Mouse (Mus musculus) forebrain, postnatal 0 days (tissue): ENCODE data around the gene Cnr2. TPM values are rescaled to one million over a fixed set of nuclear protein-coding genes. Genes with fewer than 3 reads are reported as not detected.

Experiments used
- ATAC-seq: fragments of 200-750 bp; cut with Nextera tagmentation; 2 replicates; pipeline ENCODE4 v1.8.0; 2017; ENCODE audit warnings: mild to moderate bottlenecking, moderate library complexity
- DNase-seq: peaks from one replicate; pipeline ENCODE4 v3.0.0-alpha.2; 2015
- H3K27ac ChIP-seq: fragments of 300-500 bp; sonication (generic); 2 replicates; pipeline ENCODE4 v1.5.1; 2014; ENCODE audit warnings: low read depth, mild to moderate bottlenecking, antibody characterized with exemption, low read length, moderate library complexity, mixed read lengths
- H3K27me3 ChIP-seq: fragments of 300-500 bp; sonication (generic); 2 replicates; pipeline ENCODE4 v1.6.1; 2014; ENCODE audit warnings: mild to moderate bottlenecking, low read length, mixed read lengths; ENCODE audit not compliant: insufficient read depth
- H3K36me3 ChIP-seq: fragments of 300-500 bp; sonication (generic); 2 replicates; pipeline ENCODE4 v1.6.1; 2014; ENCODE audit warnings: mild to moderate bottlenecking, moderate library complexity; ENCODE audit not compliant: insufficient read depth
- H3K4me1 ChIP-seq: fragments of 300-500 bp; sonication (generic); 2 replicates; pipeline ENCODE4 v1.6.1; 2014; ENCODE audit warnings: antibody characterized with exemption; ENCODE audit not compliant: insufficient read depth
- H3K4me2 ChIP-seq: fragments of 300-500 bp; sonication (generic); 2 replicates; pipeline ENCODE4 v1.6.1; 2014; ENCODE audit warnings: low read depth, mild to moderate bottlenecking, moderate library complexity
- H3K4me3 ChIP-seq: fragments of 300-500 bp; sonication (generic); 2 replicates; pipeline ENCODE4 v1.5.1; 2014; ENCODE audit warnings: low read depth, low read length, mixed read lengths
- H3K9ac ChIP-seq: fragments of 300-500 bp; sonication (generic); 2 replicates; pipeline ENCODE4 v1.6.1; 2014; ENCODE audit warnings: mild to moderate bottlenecking
- H3K9me3 ChIP-seq: fragments of 300-500 bp; sonication (generic); 2 replicates; pipeline ENCODE4 v1.6.1; 2016; ENCODE audit warnings: low read length
- CTCF ChIP-seq: sonication (generic); IDR thresholded peaks from 2 replicates; pipeline ENCODE4 v1.5.1; 2016; ENCODE audit warnings: antibody characterized with exemption, control low read depth, low read depth
- WGBS: fragments of 180-500 bp; shearing (Covaris S2); extraction: QIAGEN DNeasy Blood & Tissue Kit; methylation state at CpG from one replicate; pipeline ENCODE4 v1.1.7; 2014; 5-methylcytosine and 5-hydroxymethylcytosine counted together
- polyA plus RNA-seq: library from polyadenylated mRNA; unstranded; fragments of >200 nt; fragmentation: Nextera tagmentation; extraction: Ambion mirVana; gene quantifications from 2 replicates; pipeline ENCODE4 v1.2.1, GENCODE M21; 2015
- total RNA-seq: library from RNA; depleted of rRNA; stranded (reverse); fragments of >200 nt; gene quantifications from 2 replicates; pipeline ENCODE4 v1.2.3, GENCODE M21; 2014

The Cnr2 gene
- total and polyA plus RNA-seq, 2 experiments from 2014 or later = 0.17 to 0.24 TPM

DNA sequence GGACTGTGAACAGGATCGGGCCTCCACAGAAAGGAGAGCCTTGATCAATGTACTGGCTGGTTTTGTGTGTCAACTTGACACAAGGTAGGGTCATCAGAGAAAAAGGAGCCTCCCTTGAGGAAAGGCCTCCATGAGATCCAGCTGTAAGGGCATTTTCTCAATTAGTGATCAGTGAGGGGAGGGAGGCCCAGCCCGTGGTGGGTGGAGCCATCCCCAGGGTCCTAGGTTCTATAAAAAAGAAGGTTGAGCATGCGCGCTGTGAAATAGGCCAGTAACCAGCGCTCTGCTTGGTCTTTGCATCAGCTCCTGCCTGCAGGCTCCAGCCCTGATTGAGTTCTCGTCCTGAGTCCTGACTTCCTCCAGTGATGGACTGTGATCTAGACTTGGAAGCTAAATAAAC lies 10.7 kb upstream of the Cnr2 start:
- no peak for TF ChIP-seq CTCF
- H3K4me2 ChIP-seq = no peak overlapping the region
- 50% methylated on average over 6 of the region's 6 CpGs for WGBS
- ATAC-seq (no peak), DNase-seq (no peak)
- H3K36me3 ChIP-seq = no peaks in the 10 kb centered on the region
- H3K4me1 ChIP-seq = no peaks in the 10 kb centered on the region
- no peaks in the 10 kb centered on the region for H3K9me3 ChIP-seq
- no peak overlapping the region for H3K4me3 ChIP-seq
- H3K27ac ChIP-seq = no peak overlapping the region
- H3K27me3 ChIP-seq = no peaks in the 10 kb centered on the region
- no peak overlapping the region for H3K9ac ChIP-seq

DNA sequence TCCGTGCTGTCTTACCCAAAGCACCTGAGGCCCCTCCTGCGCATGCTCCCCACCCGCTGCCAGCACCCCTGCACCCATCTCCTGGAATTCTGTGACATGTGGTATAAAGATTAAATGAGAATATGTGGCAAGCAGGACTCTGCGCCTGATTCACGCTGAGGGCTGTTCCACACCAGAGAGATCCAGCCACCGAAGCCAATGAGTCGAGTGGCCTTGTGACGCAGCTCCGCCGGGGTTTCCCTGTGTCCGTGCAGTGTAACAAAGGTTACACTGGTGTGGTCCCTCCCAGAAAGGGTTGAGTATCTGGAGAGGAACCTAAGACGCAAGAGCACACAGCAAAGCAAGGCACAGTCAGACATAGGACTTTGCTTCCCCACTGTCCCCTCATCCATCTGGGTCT lies 9.5 kb upstream of the Cnr2 start:
- Histone ChIP-seq H3K27ac (no peak overlapping the region), H3K4me3 (no peak overlapping the region), H3K9ac (no peak overlapping the region), H3K36me3 (no peaks in the 10 kb centered on the region), H3K27me3 (no peaks in the 10 kb centered on the region), H3K4me1 (no peaks in the 10 kb centered on the region), H3K9me3 (no peaks in the 10 kb centered on the region), H3K4me2 (no peak overlapping the region)
- no peak for TF ChIP-seq CTCF
- DNase-seq (no peak), ATAC-seq (no peak)
- 95% methylated on average over 12 of the region's 12 CpGs for WGBS

DNA sequence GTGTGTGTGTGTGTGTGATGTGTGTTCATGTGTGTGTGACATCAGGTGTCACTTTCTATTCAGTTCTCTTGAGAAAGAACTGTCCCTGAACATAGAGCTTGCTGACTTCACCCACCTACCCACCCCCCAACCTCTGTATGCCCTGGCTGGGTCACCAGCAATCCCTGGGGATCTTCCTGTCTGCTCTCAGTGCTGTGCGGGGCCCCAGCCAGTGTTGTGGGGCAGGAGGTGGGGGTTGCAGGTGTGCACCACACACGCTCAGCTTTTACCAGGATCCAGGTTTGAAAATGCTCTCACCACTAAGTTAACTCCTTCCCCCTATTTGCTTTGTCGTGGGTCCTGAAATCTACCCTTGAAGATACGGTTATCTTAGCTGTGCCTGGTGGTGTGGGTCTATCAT lies 9.0 kb upstream of the Cnr2 start:
- TF ChIP-seq CTCF = no peak
- 91% methylated on average over 4 of the region's 4 CpGs for WGBS
- no peak overlapping the region for H3K9ac ChIP-seq
- no peaks in the 10 kb centered on the region for H3K36me3 ChIP-seq
- ATAC-seq (no peak), DNase-seq (no peak)
- H3K4me2 ChIP-seq = no peak overlapping the region
- no peaks in the 10 kb centered on the region for H3K4me1 ChIP-seq
- H3K27me3 ChIP-seq = no peaks in the 10 kb centered on the region
- no peak overlapping the region for H3K4me3 ChIP-seq
- no peak overlapping the region for H3K27ac ChIP-seq
- H3K9me3 ChIP-seq = no peaks in the 10 kb centered on the region

DNA sequence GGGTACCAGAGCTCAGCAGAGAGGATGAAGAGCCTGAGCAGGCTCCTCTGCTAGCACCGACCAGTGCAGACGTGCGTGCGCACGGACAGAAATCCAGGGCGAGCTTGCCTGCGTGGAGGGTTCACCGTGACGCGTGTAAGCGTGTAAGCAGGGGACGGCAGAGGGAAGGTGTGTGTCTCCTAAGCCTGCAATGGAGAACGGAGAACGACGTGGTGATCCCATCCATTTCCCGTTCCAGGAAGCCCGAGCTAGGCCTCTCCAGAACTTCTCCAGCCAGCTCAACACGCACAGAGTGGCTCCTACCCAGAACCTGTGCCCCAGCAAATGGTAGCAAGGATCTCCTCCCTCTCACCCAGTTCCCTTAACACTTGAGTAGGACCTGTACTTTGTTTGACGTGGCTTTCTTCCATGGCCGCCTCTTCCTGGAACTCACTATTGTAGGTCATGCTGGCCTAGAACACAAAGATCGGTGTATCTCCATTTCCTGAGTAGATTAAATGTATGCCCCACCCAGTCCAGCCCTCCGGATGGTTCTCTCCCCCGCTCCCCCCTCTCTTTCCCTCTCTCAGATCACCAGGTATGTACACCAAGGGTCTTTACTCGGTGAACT lies 6.6 kb upstream of the Cnr2 start:
- Histone ChIP-seq H3K4me2 (no peak overlapping the region), H3K9ac (no peak overlapping the region), H3K4me1 (no peaks in the 10 kb centered on the region), H3K9me3 (no peaks in the 10 kb centered on the region), H3K4me3 (no peak overlapping the region), H3K36me3 (no peaks in the 10 kb centered on the region), H3K27me3 (no peaks in the 10 kb centered on the region), H3K27ac (no peak overlapping the region)
- no peak for DNase-seq
- no peak for TF ChIP-seq CTCF
- 94% methylated on average over 24 of the region's 24 CpGs for WGBS
- no peak for ATAC-seq

DNA sequence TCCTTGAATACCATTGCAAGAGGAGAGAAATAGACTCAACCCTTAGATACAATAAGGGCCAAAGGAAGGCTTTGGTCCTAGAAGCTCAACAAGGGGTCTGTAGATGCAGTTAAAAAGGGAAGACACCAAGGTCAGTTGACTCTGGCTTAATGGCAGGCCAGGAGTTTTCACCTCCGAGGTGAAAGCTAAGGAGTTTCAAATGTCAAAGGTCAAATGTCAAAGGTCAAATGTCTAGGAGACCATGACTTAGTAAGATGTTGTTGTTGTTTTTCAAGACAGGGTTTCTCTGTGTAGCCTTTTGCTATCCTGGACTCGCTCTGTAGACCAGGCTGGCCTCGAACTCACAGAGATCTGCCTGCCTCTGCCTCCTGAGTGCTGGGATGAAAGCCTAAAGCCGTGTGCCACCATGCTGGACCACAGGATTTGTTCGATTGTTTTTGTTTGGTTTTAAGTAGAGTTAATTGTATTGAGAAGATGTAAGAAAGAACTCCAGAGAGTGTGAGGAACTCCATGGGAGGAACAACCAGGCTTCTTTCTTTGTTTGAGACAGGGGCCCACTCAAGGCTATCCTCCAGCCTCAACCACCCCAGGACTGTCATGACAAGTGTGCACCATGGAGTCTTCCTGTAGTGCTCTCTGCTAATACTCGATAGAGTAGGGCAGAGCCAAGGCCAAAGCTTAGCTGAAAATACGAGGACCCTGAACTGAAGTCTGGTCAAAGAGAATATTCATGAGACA lies 5.9 kb upstream of the Cnr2 start:
- Histone ChIP-seq H3K36me3 (no peaks in the 10 kb centered on the region), H3K9me3 (no peaks in the 10 kb centered on the region), H3K4me1 (no peaks in the 10 kb centered on the region), H3K27ac (no peak overlapping the region), H3K4me2 (no peak overlapping the region), H3K27me3 (no peaks in the 10 kb centered on the region), H3K4me3 (no peak overlapping the region), H3K9ac (no peak overlapping the region)
- DNase-seq (no peak), ATAC-seq (no peak)
- TF ChIP-seq CTCF = no peak
- 86% methylated on average over 7 of the region's 7 CpGs for WGBS

DNA sequence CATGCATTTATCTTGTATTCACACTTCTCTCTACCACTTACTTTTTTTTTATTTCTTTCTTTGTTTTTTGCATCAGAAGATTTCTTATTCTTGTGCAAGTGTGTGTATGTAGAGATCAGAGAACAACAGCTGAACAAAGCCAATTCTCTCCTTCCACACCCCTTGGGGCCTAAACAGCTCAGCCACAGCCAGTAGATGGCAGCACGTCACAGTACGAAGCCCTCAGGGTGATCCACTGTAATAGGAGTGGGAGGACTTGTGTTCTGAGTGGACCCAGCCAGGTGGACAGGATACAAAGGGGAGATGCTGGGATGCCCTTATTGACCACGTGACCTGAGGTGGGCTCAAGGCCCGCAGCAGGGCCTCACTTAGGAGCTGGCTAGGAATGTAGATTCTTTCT lies 5.3 kb upstream of the Cnr2 start:
- Histone ChIP-seq H3K4me2 (no peak overlapping the region), H3K9ac (no peak overlapping the region), H3K4me1 (no peaks in the 10 kb centered on the region), H3K9me3 (no peaks in the 10 kb centered on the region), H3K27me3 (no peaks in the 10 kb centered on the region), H3K27ac (no peak overlapping the region), H3K4me3 (no peak overlapping the region), H3K36me3 (no peaks in the 10 kb centered on the region)
- 8% methylated on average over 4 of the region's 4 CpGs for WGBS
- DNase-seq = peak; percentile 71
- peak; percentile 74 for TF ChIP-seq CTCF
- ATAC-seq = peak; percentile 80

DNA sequence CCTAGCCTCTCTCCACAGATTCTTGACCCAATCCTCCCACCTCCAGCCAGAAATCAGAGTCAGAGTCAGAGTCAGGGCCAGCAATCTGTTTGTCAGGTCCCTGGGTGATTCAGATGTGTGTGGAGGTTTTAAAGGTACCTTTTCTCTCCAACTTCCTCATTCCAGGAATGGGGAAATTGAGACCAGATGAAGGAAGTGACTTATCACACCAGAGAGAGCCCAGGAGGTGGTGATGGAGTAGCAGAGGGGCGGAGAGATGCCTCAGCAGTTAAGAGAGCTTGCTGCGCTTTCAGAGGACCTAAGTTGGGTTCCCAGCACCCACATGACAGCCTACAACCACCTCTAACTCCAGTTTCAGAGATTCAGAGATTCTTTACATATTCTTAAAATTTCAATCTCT lies 3.7 kb upstream of the Cnr2 start:
- ATAC-seq = no peak
- Histone ChIP-seq H3K4me3 (no peak overlapping the region), H3K4me2 (no peak overlapping the region), H3K36me3 (no peaks in the 10 kb centered on the region), H3K4me1 (no peaks in the 10 kb centered on the region), H3K27me3 (no peaks in the 10 kb centered on the region), H3K27ac (no peak overlapping the region), H3K9me3 (no peaks in the 10 kb centered on the region), H3K9ac (no peak overlapping the region)
- 92% methylated on average over 2 of the region's 2 CpGs for WGBS
- DNase-seq = no peak
- no peak for TF ChIP-seq CTCF
